Mouse (Mus musculus) cerebellum, adult 2 months (tissue): ENCODE results near the gene Zbtb25.

Experiments used
- CTCF ChIP-seq: fragments of 200-500 bp; IDR thresholded peaks from 2 replicates; pipeline ENCODE4 v1.5.1; 2011; ENCODE audit warnings: low read depth, mild to moderate bottlenecking, control low read depth, low read length, moderate library complexity, borderline replicate concordance; ENCODE audit not compliant: insufficient read depth
- POLR2A ChIP-seq: fragments of 200-500 bp; IDR thresholded peaks from 2 replicates; pipeline ENCODE4 v1.6.1; 2011; ENCODE audit warnings: low read length, control low read depth, borderline replicate concordance; ENCODE audit not compliant: insufficient read depth

- no peak for TF ChIP-seq CTCF
- no peak for TF ChIP-seq POLR2A
Measured at GRCm38 (mm10) chr12:76333688-76334087, 35.7 kb downstream of the Zbtb25 start.
